Mouse (Mus musculus): ENCODE results near the gene BC024978.

- TF ChIP-seq TAL1 (IDR thresholded peaks at IDR 0.05; ENCODE audit: low read length) (no peak), GATA1 (IDR thresholded peaks at IDR 0.05; ENCODE audit: low read length) (no peak)
Measured at GRCm38 (mm10) chr7:27238568-27238967, 43.0 kb downstream of the BC024978 start.

All from erythroblast, embryonic 14.5 days (primary cell).